Mouse (Mus musculus): ENCODE results near the gene Slc6a4. TPM values are rescaled to one million over a fixed set of nuclear protein-coding genes. Genes with fewer than 3 reads are reported as not detected.

The Slc6a4 gene
- polyA plus RNA-seq, 1 experiment from 2014 or later, result 0.94 TPM

- Histone ChIP-seq H3K27ac (ENCODE audit: low read depth, low read length) (no peak overlapping the region), H3K36me3 (ENCODE audit: control insufficient read depth, insufficient read depth, low read length) (peaks cover 14% of the 10 kb centered on the region; the same call in 1 of the 2 replicates), H3K4me1 (ENCODE audit: control insufficient read depth, insufficient read depth, low read length) (no peaks in the 10 kb centered on the region), H3K9me3 (ENCODE audit: control insufficient read depth, low read length) (no peaks in the 10 kb centered on the region), H3K9ac (replicated peaks; ENCODE audit: low read depth, low read length) (no peak overlapping the region), H3K4me2 (ENCODE audit: low read depth, low read length) (no peak overlapping the region), H3K4me3 (ENCODE audit: low read depth, low read length) (no peak overlapping the region), H3K27me3 (ENCODE audit: control insufficient read depth, insufficient read depth, low read length) (no peaks in the 10 kb centered on the region)
- ATAC-seq (ENCODE audit: low read depth), result no peak
- WGBS, result 86% methylated on average over 5 of the region's 5 CpGs
Measured at GRCm38 (mm10) chr11:76990839-76991238, 7.6 kb upstream of the Slc6a4 start.

GRCm38 (mm10) chr11:76992886-76993285, 5.5 kb upstream of the Slc6a4 start:
- H3K4me1 ChIP-seq (ENCODE audit: control insufficient read depth, insufficient read depth, low read length), result no peaks in the 10 kb centered on the region
- WGBS, result 42% methylated on average over 4 of the region's 4 CpGs
- no peak overlapping the region for H3K4me2 ChIP-seq (ENCODE audit: low read depth, low read length)
- peaks cover 9% of the 10 kb centered on the region; the same call in 1 of the 2 replicates for H3K27me3 ChIP-seq (ENCODE audit: control insufficient read depth, insufficient read depth, low read length)
- no peaks in the 10 kb centered on the region for H3K9me3 ChIP-seq (ENCODE audit: control insufficient read depth, low read length)
- H3K9ac ChIP-seq (replicated peaks; ENCODE audit: low read depth, low read length), result no peak overlapping the region
- no peaks in the 10 kb centered on the region for H3K36me3 ChIP-seq (ENCODE audit: control insufficient read depth, insufficient read depth, low read length)
- ATAC-seq (ENCODE audit: low read depth), result no peak
- H3K27ac ChIP-seq (ENCODE audit: low read depth, low read length), result no peak overlapping the region
- no peak overlapping the region for H3K4me3 ChIP-seq (ENCODE audit: low read depth, low read length)

- Histone ChIP-seq H3K4me3 (ENCODE audit: low read depth, low read length) (no peak overlapping the region), H3K27me3 (ENCODE audit: control insufficient read depth, insufficient read depth, low read length) (peaks cover 30% of the 10 kb centered on the region)
Measured at GRCm38 (mm10) chr11:76995966-76996672, 2.3 kb upstream of the Slc6a4 start.

GRCm38 (mm10) chr11:76997305-76997704, 1.1 kb upstream of the Slc6a4 start:
- Histone ChIP-seq H3K4me3 (ENCODE audit: low read depth, low read length) (peak overlapping the region; percentile 39), H3K4me1 (ENCODE audit: control insufficient read depth, insufficient read depth, low read length) (peaks cover 9% of the 10 kb centered on the region), H3K27me3 (ENCODE audit: control insufficient read depth, insufficient read depth, low read length) (peaks cover 30% of the 10 kb centered on the region), H3K27ac (ENCODE audit: low read depth, low read length) (no peak overlapping the region), H3K4me2 (ENCODE audit: low read depth, low read length) (peak overlapping the region; percentile 89), H3K9ac (replicated peaks; ENCODE audit: low read depth, low read length) (peak overlapping the region; percentile 47), H3K9me3 (ENCODE audit: control insufficient read depth, low read length) (no peaks in the 10 kb centered on the region), H3K36me3 (ENCODE audit: control insufficient read depth, insufficient read depth, low read length) (no peaks in the 10 kb centered on the region)
- peak; percentile 51; the same call in 1 of the 2 replicates for ATAC-seq (ENCODE audit: low read depth)
- WGBS, result 0% methylated on average over 21 of the region's 21 CpGs

More at GRCm38 (mm10) chr11:76995966-76996672, 2.3 kb upstream of the Slc6a4 start:
- WGBS, result 47% methylated on average over 20 of the region's 20 CpGs
- peaks cover 9% of the 10 kb centered on the region for H3K4me1 ChIP-seq (ENCODE audit: control insufficient read depth, insufficient read depth, low read length)
- no peak overlapping the region for H3K9ac ChIP-seq (replicated peaks; ENCODE audit: low read depth, low read length)
- no peaks in the 10 kb centered on the region for H3K36me3 ChIP-seq (ENCODE audit: control insufficient read depth, insufficient read depth, low read length)
- no peak overlapping the region for H3K27ac ChIP-seq (ENCODE audit: low read depth, low read length)
- no peaks in the 10 kb centered on the region for H3K9me3 ChIP-seq (ENCODE audit: control insufficient read depth, low read length)
- no peak for ATAC-seq (ENCODE audit: low read depth)
- no peak overlapping the region for H3K4me2 ChIP-seq (ENCODE audit: low read depth, low read length)

- peaks cover 30% of the 10 kb centered on the region for H3K27me3 ChIP-seq (ENCODE audit: control insufficient read depth, insufficient read depth, low read length)
- peak overlapping the region; percentile 89 for H3K4me2 ChIP-seq (ENCODE audit: low read depth, low read length)
- H3K36me3 ChIP-seq (ENCODE audit: control insufficient read depth, insufficient read depth, low read length), result no peaks in the 10 kb centered on the region
- no peak overlapping the region for H3K27ac ChIP-seq (ENCODE audit: low read depth, low read length)
- no peak overlapping the region for H3K9ac ChIP-seq (replicated peaks; ENCODE audit: low read depth, low read length)
- H3K4me1 ChIP-seq (ENCODE audit: control insufficient read depth, insufficient read depth, low read length), result peaks cover 9% of the 10 kb centered on the region
- H3K9me3 ChIP-seq (ENCODE audit: control insufficient read depth, low read length), result no peaks in the 10 kb centered on the region
- peak overlapping the region; percentile 39 for H3K4me3 ChIP-seq (ENCODE audit: low read depth, low read length)
- ATAC-seq (ENCODE audit: low read depth), result no peak
- 6% methylated on average over 24 of the region's 24 CpGs for WGBS
Measured at GRCm38 (mm10) chr11:76998705-76999226, 363 bp downstream of the Slc6a4 start.

- WGBS, result 66% methylated on average over 5 of the region's 5 CpGs
- Histone ChIP-seq H3K4me1 (ENCODE audit: control insufficient read depth, insufficient read depth, low read length) (peaks cover 9% of the 10 kb centered on the region), H3K36me3 (ENCODE audit: control insufficient read depth, insufficient read depth, low read length) (no peaks in the 10 kb centered on the region), H3K27ac (ENCODE audit: low read depth, low read length) (no peak overlapping the region), H3K4me2 (ENCODE audit: low read depth, low read length) (no peak overlapping the region), H3K4me3 (ENCODE audit: low read depth, low read length) (no peak overlapping the region), H3K9ac (replicated peaks; ENCODE audit: low read depth, low read length) (no peak overlapping the region), H3K9me3 (ENCODE audit: control insufficient read depth, low read length) (no peaks in the 10 kb centered on the region), H3K27me3 (ENCODE audit: control insufficient read depth, insufficient read depth, low read length) (peaks cover 30% of the 10 kb centered on the region)
- ATAC-seq (ENCODE audit: low read depth), result no peak
Measured at GRCm38 (mm10) chr11:77000741-77001140, 2.3 kb downstream of the Slc6a4 start.

- Histone ChIP-seq H3K36me3 (ENCODE audit: control insufficient read depth, insufficient read depth, low read length) (no peaks in the 10 kb centered on the region), H3K9ac (replicated peaks; ENCODE audit: low read depth, low read length) (no peak overlapping the region), H3K4me3 (ENCODE audit: low read depth, low read length) (no peak overlapping the region), H3K27ac (ENCODE audit: low read depth, low read length) (no peak overlapping the region), H3K9me3 (ENCODE audit: control insufficient read depth, low read length) (no peaks in the 10 kb centered on the region), H3K4me1 (ENCODE audit: control insufficient read depth, insufficient read depth, low read length) (peaks cover 9% of the 10 kb centered on the region), H3K27me3 (ENCODE audit: control insufficient read depth, insufficient read depth, low read length) (peaks cover 23% of the 10 kb centered on the region), H3K4me2 (ENCODE audit: low read depth, low read length) (no peak overlapping the region)
- ATAC-seq (ENCODE audit: low read depth), result no peak
- WGBS, result 94% methylated on average over 1 of the region's 1 CpGs
Measured at GRCm38 (mm10) chr11:77002361-77002760, 4.0 kb downstream of the Slc6a4 start.

GRCm38 (mm10) chr11:77005881-77006280, 7.5 kb downstream of the Slc6a4 start:
- Histone ChIP-seq H3K27ac (ENCODE audit: low read depth, low read length) (no peak overlapping the region), H3K9ac (replicated peaks; ENCODE audit: low read depth, low read length) (no peak overlapping the region), H3K27me3 (ENCODE audit: control insufficient read depth, insufficient read depth, low read length) (no peaks in the 10 kb centered on the region; the same call in 1 of the 2 replicates), H3K36me3 (ENCODE audit: control insufficient read depth, insufficient read depth, low read length) (no peaks in the 10 kb centered on the region), H3K4me3 (ENCODE audit: low read depth, low read length) (no peak overlapping the region), H3K4me1 (ENCODE audit: control insufficient read depth, insufficient read depth, low read length) (no peaks in the 10 kb centered on the region), H3K4me2 (ENCODE audit: low read depth, low read length) (no peak overlapping the region), H3K9me3 (ENCODE audit: control insufficient read depth, low read length) (no peaks in the 10 kb centered on the region)
- WGBS, result 62% methylated on average over 4 of the region's 4 CpGs
- no peak for ATAC-seq (ENCODE audit: low read depth)

- no peaks in the 10 kb centered on the region for H3K4me1 ChIP-seq (ENCODE audit: control insufficient read depth, insufficient read depth, low read length)
- no peak overlapping the region for H3K4me2 ChIP-seq (ENCODE audit: low read depth, low read length)
- no peak overlapping the region for H3K9ac ChIP-seq (replicated peaks; ENCODE audit: low read depth, low read length)
- no peak overlapping the region for H3K27ac ChIP-seq (ENCODE audit: low read depth, low read length)
- no peaks in the 10 kb centered on the region for H3K9me3 ChIP-seq (ENCODE audit: control insufficient read depth, low read length)
- H3K36me3 ChIP-seq (ENCODE audit: control insufficient read depth, insufficient read depth, low read length), result no peaks in the 10 kb centered on the region
- WGBS, result 59% methylated on average over 6 of the region's 6 CpGs
- ATAC-seq (ENCODE audit: low read depth), result no peak
- H3K27me3 ChIP-seq (ENCODE audit: control insufficient read depth, insufficient read depth, low read length), result no peaks in the 10 kb centered on the region
- no peak overlapping the region for H3K4me3 ChIP-seq (ENCODE audit: low read depth, low read length)
Measured at GRCm38 (mm10) chr11:77006616-77007015, 8.2 kb downstream of the Slc6a4 start.
